Comparison of ENCODE assay signal across 28 mouse cellular contexts in genomic region chr13:73812936-73813335, GRCm38 (mm10). TPM values are rescaled to one million over a fixed set of nuclear protein-coding genes. Genes with fewer than 3 reads are reported as not detected.
"Had no signal": no experiment of that assay in that cellular context is flagged by ENCODE, and none has a peak within 500 bp of the region (broad histone marks: within the 10 kb centered on the region; RNA-seq: fewer than 3 reads in every experiment).

No protein-coding gene starts in this region.

- H3K27ac ChIP-seq: gastrocnemius, adult 2 months; heart, adult 2 months; heart, embryonic 10.5 days; heart, embryonic 13.5 days; heart, embryonic 15.5 days; hindbrain, embryonic 10.5 days; hindbrain, embryonic 12.5 days; hindbrain, embryonic 14.5 days; intestine, embryonic 15.5 days; layer of hippocampus, adult 2 months; left cerebral cortex, adult 2 months; limb, embryonic 13.5 days; limb, embryonic 15.5 days; liver, embryonic 13.5 days had no signal

- H3K9ac ChIP-seq: heart, embryonic 13.5 days; heart, embryonic 15.5 days; hindbrain, embryonic 12.5 days; hindbrain, embryonic 14.5 days; intestine, embryonic 15.5 days; limb, embryonic 13.5 days; limb, embryonic 15.5 days; liver, embryonic 13.5 days had no signal

- H3K27me3 ChIP-seq: heart, embryonic 13.5 days; heart, embryonic 15.5 days; hindbrain, embryonic 12.5 days; intestine, embryonic 15.5 days; limb, embryonic 13.5 days; limb, embryonic 15.5 days; liver, embryonic 13.5 days had no signal

- ATAC-seq: forebrain, embryonic 16.5 days; hindbrain, embryonic 16.5 days; inflammation-experienced regulatory T-cells, adult 6 months; intestine, embryonic 15.5 days; intestine, postnatal 0 days had no signal

- H3K4me3 ChIP-seq: gastrocnemius, adult 2 months; heart, adult 2 months; heart, embryonic 10.5 days; heart, embryonic 13.5 days; heart, embryonic 15.5 days; hindbrain, embryonic 10.5 days; hindbrain, embryonic 12.5 days; intestine, embryonic 15.5 days; layer of hippocampus, adult 2 months; left cerebral cortex, adult 2 months; limb, embryonic 13.5 days; limb, embryonic 15.5 days; liver, embryonic 13.5 days had no signal

- H3K4me1 ChIP-seq: heart, embryonic 13.5 days; hindbrain, embryonic 12.5 days; intestine, embryonic 15.5 days; limb, embryonic 13.5 days; limb, embryonic 15.5 days; liver, embryonic 13.5 days had no signal

- H3K9me3 ChIP-seq: heart, embryonic 10.5 days; heart, embryonic 13.5 days; heart, embryonic 15.5 days; hindbrain, embryonic 10.5 days; hindbrain, embryonic 12.5 days; intestine, embryonic 15.5 days; limb, embryonic 13.5 days; limb, embryonic 15.5 days; liver, embryonic 13.5 days had no signal

- DNase-seq: gastrocnemius, adult 2 months; gastrocnemius, postnatal 10 days; gastrocnemius, postnatal 25 days; kidney, adult 18-20 months; kidney, adult 8-10 months; kidney, postnatal 10 days; kidney, postnatal 25 days; kidney, postnatal 4 days; left cerebral cortex, postnatal 4 days; liver, embryonic 13.5 days had no signal

- H3K4me2 ChIP-seq: heart, embryonic 13.5 days; heart, embryonic 15.5 days; hindbrain, embryonic 12.5 days; hindbrain, embryonic 14.5 days; intestine, embryonic 15.5 days; limb, embryonic 13.5 days; limb, embryonic 15.5 days; liver, embryonic 11.5 days; liver, embryonic 13.5 days had no signal

RNA-seq across cellular contexts. Expression of gene Nkd2, which starts 34.5 kb away (rescaled TPM):
- total RNA-seq: granulocyte monocyte progenitor cell, adult 5-6 weeks had no signal
